Mouse (Mus musculus) forebrain, embryonic 13.5 days (tissue): ENCODE results near the gene Erp44. TPM values are rescaled to one million over a fixed set of nuclear protein-coding genes. Genes with fewer than 3 reads are reported as not detected.

Experiments used
- ATAC-seq: fragments of 200-750 bp; cut with Nextera tagmentation; 2 replicates; pipeline ENCODE4 v1.8.0; 2017
- H3K27ac ChIP-seq: fragments of 300-500 bp; sonication (generic); 2 replicates; pipeline ENCODE4 v1.5.1; 2015; ENCODE audit warnings: inconsistent platforms, mild to moderate bottlenecking, moderate library complexity
- H3K27me3 ChIP-seq: fragments of 300-500 bp; sonication (generic); 2 replicates; pipeline ENCODE4 v1.6.1; 2015; ENCODE audit warnings: mild to moderate bottlenecking, inconsistent platforms
- H3K36me3 ChIP-seq: fragments of 300-500 bp; sonication (generic); 2 replicates; pipeline ENCODE4 v1.6.1; 2015; ENCODE audit warnings: mild to moderate bottlenecking, inconsistent platforms; ENCODE audit not compliant: poor library complexity, severe bottlenecking
- H3K4me1 ChIP-seq: fragments of 300-500 bp; sonication (generic); 2 replicates; pipeline ENCODE4 v1.6.1; 2015; ENCODE audit warnings: inconsistent platforms
- H3K4me2 ChIP-seq: fragments of 300-500 bp; sonication (generic); 2 replicates; pipeline ENCODE4 v1.6.1; 2015; ENCODE audit warnings: inconsistent platforms, mild to moderate bottlenecking, moderate library complexity
- H3K4me3 ChIP-seq: fragments of 300-500 bp; sonication (generic); 2 replicates; pipeline ENCODE4 v1.5.1; 2015; ENCODE audit warnings: mild to moderate bottlenecking, inconsistent platforms
- H3K9ac ChIP-seq: fragments of 300-500 bp; sonication (generic); 2 replicates; pipeline ENCODE4 v1.6.1; 2015; ENCODE audit warnings: mild to moderate bottlenecking, inconsistent platforms
- H3K9me3 ChIP-seq: fragments of 300-500 bp; sonication (generic); replicated peaks from 2 replicates; pipeline ENCODE4 v1.6.1; 2016; ENCODE audit warnings: inconsistent platforms
- WGBS: fragments of 180-500 bp; shearing (Covaris S2); methylation state at CpG from one replicate; pipeline ENCODE4 v1.1.7; 2015; 5-methylcytosine and 5-hydroxymethylcytosine counted together
- polyA plus RNA-seq: library from polyadenylated mRNA; unstranded; fragments of >200 nt; fragmentation: Nextera tagmentation; extraction: Ambion mirVana; gene quantifications from 2 replicates; pipeline ENCODE4 v1.2.1, GENCODE M21; 2015

The Erp44 gene
- polyA plus RNA-seq, 1 experiment from 2014 or later, result 60.7 TPM

- H3K4me1 ChIP-seq, result no peaks in the 10 kb centered on the region
- no peaks in the 10 kb centered on the region for H3K27me3 ChIP-seq
- no peaks in the 10 kb centered on the region for H3K36me3 ChIP-seq
- no peak overlapping the region for H3K4me3 ChIP-seq
- WGBS, result 59% methylated on average over 3 of the region's 3 CpGs
- ATAC-seq, result no peak
- no peak overlapping the region for H3K9ac ChIP-seq
- H3K4me2 ChIP-seq, result no peak overlapping the region
- no peaks in the 10 kb centered on the region for H3K9me3 ChIP-seq
- H3K27ac ChIP-seq, result no peak overlapping the region
These were observed 53.8 kb downstream of the Erp44 start for GRCm38 (mm10) chr4:48225604-48226003.

DNA sequence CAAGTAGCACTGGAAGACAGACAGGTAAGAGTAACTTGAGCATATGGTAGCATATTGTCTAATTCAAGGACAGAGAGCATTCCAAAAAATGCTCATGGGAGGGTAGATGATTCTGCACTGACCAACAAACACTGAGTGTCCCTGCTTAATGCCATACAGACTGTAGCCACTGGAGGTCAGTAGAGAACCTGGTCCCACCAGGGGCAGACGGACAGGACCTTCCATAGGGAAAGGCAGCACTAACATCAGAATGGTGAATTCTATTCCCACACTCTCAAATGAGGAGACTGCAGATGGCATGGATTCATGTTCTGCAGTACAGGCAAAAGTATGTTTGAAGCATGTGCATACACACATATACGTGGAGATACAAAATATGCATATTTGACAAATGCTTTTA lies 54.2 kb downstream of the Erp44 start:
- no peak overlapping the region for H3K27ac ChIP-seq
- 19% methylated on average over 2 of the region's 2 CpGs for WGBS
- no peaks in the 10 kb centered on the region for H3K27me3 ChIP-seq
- H3K9me3 ChIP-seq, result no peaks in the 10 kb centered on the region
- H3K9ac ChIP-seq, result no peak overlapping the region
- H3K4me2 ChIP-seq, result no peak overlapping the region
- peak; percentile 48; the same call in 1 of the 2 replicates for ATAC-seq
- no peak overlapping the region for H3K4me3 ChIP-seq
- no peaks in the 10 kb centered on the region for H3K36me3 ChIP-seq
- no peaks in the 10 kb centered on the region for H3K4me1 ChIP-seq

DNA sequence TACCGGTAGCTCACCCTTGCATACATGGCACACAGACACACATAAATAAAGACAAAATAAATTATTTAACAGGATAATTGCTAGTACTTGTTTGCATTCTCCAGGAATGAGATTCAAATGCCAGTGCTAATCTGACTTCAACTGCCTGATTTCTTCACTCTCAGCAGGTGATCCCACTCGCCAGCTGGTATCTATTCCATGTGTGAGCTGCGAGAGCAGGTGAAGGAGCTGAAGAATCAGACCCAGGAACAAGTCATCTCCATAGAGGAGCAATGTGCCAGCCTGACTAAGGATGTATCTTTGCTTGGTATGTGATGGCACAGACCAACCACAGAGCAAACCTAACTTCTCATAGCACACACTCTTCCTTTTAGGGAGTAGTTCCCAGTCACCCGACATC lies 75.8 kb downstream of the Erp44 start:
- Histone ChIP-seq H3K4me2 (no peak overlapping the region), H3K4me3 (no peak overlapping the region), H3K9me3 (no peaks in the 10 kb centered on the region), H3K4me1 (no peaks in the 10 kb centered on the region), H3K36me3 (peaks cover 26% of the 10 kb centered on the region), H3K27ac (no peak overlapping the region; the same call in 1 of the 2 replicates), H3K27me3 (no peaks in the 10 kb centered on the region), H3K9ac (no peak overlapping the region)
- ATAC-seq, result no peak
- WGBS, result 83% methylated on average over 4 of the region's 4 CpGs

DNA sequence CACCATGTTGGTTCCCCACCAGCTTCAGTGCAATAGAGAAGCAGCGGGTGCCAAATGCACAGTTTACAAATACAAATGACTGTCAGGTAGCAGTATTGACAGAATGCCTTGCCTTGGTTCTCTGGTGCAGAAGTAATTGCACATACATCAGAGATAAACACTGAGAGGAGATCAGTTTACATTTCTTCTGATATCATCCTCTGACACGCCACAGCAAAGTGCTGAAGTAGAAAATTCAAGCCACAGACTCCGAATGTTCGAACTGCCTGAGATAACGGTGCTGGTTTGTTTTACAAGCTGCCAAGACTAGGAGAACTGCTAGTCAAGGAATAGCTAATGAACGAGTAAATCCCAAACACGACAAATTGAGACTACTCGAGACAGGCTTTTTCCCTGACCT lies 80.9 kb downstream of the Erp44 start:
- 84% methylated on average over 8 of the region's 8 CpGs for WGBS
- no peak overlapping the region for H3K4me2 ChIP-seq

DNA sequence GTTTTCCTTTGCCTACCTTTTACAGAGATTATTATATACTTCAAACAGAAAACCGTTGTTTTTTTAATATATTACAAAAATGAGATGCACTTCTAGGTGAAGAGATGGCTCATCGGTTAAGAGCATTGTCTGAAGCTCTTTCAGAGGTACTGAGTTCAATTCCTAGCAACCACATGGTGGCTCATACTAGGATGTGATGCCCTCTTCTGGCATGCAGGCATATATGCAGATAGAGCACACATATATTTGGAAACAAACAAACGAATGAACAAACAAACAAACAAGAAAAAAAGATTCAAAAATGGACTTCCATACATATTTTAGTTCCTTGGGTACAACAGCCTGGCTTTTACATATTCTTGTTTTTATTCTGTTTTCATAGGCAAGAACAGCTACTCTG lies 81.4 kb downstream of the Erp44 start:
- H3K4me3 ChIP-seq, result no peak overlapping the region
- no peak for ATAC-seq
- WGBS, result 90% methylated on average over 3 of the region's 3 CpGs
- no peaks in the 10 kb centered on the region for H3K9me3 ChIP-seq
- H3K36me3 ChIP-seq, result peaks cover 27% of the 10 kb centered on the region
- no peak overlapping the region for H3K4me2 ChIP-seq
- H3K27me3 ChIP-seq, result no peaks in the 10 kb centered on the region
- no peaks in the 10 kb centered on the region for H3K4me1 ChIP-seq
- no peak overlapping the region for H3K9ac ChIP-seq
- no peak overlapping the region for H3K27ac ChIP-seq

More for the DNA sequence above, 80.9 kb downstream of the Erp44 start:
- Histone ChIP-seq H3K27ac (no peak overlapping the region), H3K9me3 (no peaks in the 10 kb centered on the region), H3K36me3 (peaks cover 29% of the 10 kb centered on the region), H3K9ac (no peak overlapping the region), H3K4me1 (no peaks in the 10 kb centered on the region), H3K4me3 (no peak overlapping the region), H3K27me3 (no peaks in the 10 kb centered on the region)
- no peak for ATAC-seq

DNA sequence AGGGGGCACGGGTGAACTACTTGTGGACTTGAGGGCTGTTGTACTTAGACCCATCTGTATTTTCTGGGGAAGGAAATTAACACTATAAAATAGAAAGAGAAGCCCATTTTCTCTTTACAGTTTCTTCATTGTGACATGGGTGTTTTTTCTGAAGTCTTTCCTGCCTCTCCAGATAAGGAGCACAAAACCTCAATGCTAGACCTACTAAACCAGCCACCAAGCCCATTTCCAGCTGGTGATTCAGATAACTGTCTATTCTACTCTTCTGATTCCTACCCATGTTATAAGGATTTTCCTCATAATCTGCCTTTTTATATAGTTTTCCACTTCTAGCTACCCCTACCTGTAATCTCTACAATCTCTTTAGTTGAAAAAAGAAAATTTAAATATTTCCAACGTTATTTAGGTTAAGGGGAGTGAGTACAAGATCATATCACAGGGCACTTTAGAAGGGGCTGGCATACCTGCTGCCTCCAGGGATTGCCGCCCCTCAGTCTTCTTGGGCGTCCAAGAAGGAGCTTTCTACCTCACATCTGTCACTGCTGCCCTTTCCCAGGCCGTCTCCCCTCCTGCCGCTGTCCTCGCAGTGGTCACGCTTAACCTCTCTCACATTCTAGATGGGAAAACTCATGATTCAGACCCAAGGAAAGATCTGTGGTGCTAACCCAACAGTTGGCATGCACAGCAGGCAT lies 97.1 kb downstream of the Erp44 start:
- Histone ChIP-seq H3K4me1 (no peaks in the 10 kb centered on the region), H3K4me3 (no peak overlapping the region), H3K27ac (no peak overlapping the region), H3K9me3 (no peaks in the 10 kb centered on the region), H3K9ac (no peak overlapping the region), H3K27me3 (no peaks in the 10 kb centered on the region), H3K36me3 (no peaks in the 10 kb centered on the region), H3K4me2 (no peak overlapping the region)
- ATAC-seq, result no peak
- WGBS, result 91% methylated on average over 8 of the region's 8 CpGs

DNA sequence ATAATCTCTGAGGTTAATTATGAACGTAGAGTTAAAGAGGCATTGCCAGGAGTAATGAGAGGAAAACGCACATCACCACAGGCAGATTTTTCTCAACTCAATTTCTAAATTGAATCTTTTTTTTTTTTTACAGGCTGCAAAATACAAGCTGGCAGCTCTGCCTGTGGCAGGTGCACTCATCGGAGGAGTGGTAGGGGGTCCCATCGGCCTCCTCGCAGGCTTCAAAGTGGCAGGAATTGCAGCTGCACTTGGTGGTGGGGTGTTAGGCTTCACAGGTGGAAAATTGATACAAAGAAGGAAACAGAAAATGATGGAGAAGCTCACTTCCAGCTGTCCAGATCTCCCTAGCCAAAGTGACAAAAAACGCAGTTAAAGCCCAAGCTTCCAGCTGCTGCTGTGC lies 98.0 kb downstream of the Erp44 start:
- Histone ChIP-seq H3K4me2 (no peak overlapping the region), H3K9ac (no peak overlapping the region), H3K27me3 (no peaks in the 10 kb centered on the region), H3K4me1 (no peaks in the 10 kb centered on the region), H3K9me3 (no peaks in the 10 kb centered on the region), H3K36me3 (no peaks in the 10 kb centered on the region), H3K4me3 (no peak overlapping the region), H3K27ac (no peak overlapping the region)
- no peak for ATAC-seq
- WGBS, result 51% methylated on average over 6 of the region's 6 CpGs

DNA sequence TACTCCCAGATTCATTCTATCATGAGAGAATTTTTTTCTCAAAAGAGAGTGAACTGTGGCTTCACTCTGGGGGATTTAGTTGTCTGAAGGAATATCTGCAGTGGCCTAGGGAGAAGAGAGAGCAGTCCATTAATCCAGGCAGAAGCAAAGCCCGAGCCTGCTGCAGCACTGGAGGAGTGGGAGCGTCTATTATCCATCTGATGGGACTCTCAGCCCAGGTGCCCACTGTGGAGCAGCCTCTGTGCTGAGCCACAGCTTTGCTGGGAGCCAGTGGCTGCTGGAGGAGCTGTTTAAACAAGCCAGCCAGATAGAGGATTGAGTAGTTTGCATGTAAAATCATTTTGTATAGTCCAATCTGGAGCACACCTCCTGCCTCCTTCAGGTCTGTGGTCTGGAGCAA lies 98.4 kb downstream of the Erp44 start:
- Histone ChIP-seq H3K27me3 (no peaks in the 10 kb centered on the region), H3K9ac (no peak overlapping the region), H3K27ac (no peak overlapping the region), H3K4me3 (no peak overlapping the region), H3K9me3 (no peaks in the 10 kb centered on the region), H3K4me2 (no peak overlapping the region), H3K36me3 (no peaks in the 10 kb centered on the region), H3K4me1 (no peaks in the 10 kb centered on the region)
- no peak for ATAC-seq
- WGBS, result 18% methylated on average over 2 of the region's 2 CpGs

- no peak for ATAC-seq
- 86% methylated on average over 3 of the region's 3 CpGs for WGBS
- no peak overlapping the region for H3K4me2 ChIP-seq
These were observed 103.7 kb downstream of the Erp44 start for GRCm38 (mm10) chr4:48175666-48176065.

GRCm38 (mm10) chr4:48163851-48164250 lies 115.5 kb downstream of the Erp44 start:
- no peak overlapping the region for H3K9ac ChIP-seq
- H3K9me3 ChIP-seq, result no peaks in the 10 kb centered on the region
- no peak overlapping the region for H3K27ac ChIP-seq
- no peak overlapping the region for H3K4me3 ChIP-seq
- H3K4me1 ChIP-seq, result no peaks in the 10 kb centered on the region
- no peak for ATAC-seq
- H3K4me2 ChIP-seq, result no peak overlapping the region
- 81% methylated on average over 5 of the region's 5 CpGs for WGBS
- no peaks in the 10 kb centered on the region for H3K27me3 ChIP-seq
- peaks cover 14% of the 10 kb centered on the region for H3K36me3 ChIP-seq

More at GRCm38 (mm10) chr4:48175666-48176065, 103.7 kb downstream of the Erp44 start:
- no peaks in the 10 kb centered on the region for H3K27me3 ChIP-seq
- H3K36me3 ChIP-seq, result no peaks in the 10 kb centered on the region
- no peak overlapping the region for H3K4me3 ChIP-seq
- H3K4me1 ChIP-seq, result no peaks in the 10 kb centered on the region
- no peaks in the 10 kb centered on the region for H3K9me3 ChIP-seq
- no peak overlapping the region for H3K9ac ChIP-seq
- H3K27ac ChIP-seq, result no peak overlapping the region

DNA sequence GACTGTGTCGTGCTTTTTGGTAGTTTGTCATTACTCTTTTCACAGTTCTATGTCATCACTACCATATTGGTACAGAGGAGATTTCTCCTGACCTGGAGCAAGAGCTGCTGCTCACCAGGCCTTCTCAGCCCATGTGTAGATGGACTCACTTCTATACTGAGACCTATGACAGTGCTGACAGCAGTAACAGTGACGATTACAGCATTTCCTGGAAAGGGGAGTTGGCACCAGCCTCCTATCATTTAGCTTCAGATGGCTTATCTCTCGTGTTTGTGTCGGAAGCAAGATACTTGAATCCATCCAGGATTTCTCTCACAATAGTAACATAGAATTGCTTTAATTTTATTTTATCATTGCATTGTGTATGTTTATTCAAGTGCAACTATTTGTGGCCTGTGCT lies 119.0 kb downstream of the Erp44 start:
- Histone ChIP-seq H3K36me3 (peaks cover 7% of the 10 kb centered on the region; the same call in 1 of the 2 replicates), H3K9ac (no peak overlapping the region), H3K4me3 (no peak overlapping the region), H3K4me1 (no peaks in the 10 kb centered on the region), H3K27ac (no peak overlapping the region), H3K4me2 (no peak overlapping the region), H3K27me3 (no peaks in the 10 kb centered on the region), H3K9me3 (no peaks in the 10 kb centered on the region)
- no peak for ATAC-seq
- WGBS, result 89% methylated on average over 4 of the region's 4 CpGs

GRCm38 (mm10) chr4:48155864-48156263 lies 123.5 kb downstream of the Erp44 start:
- H3K27me3 ChIP-seq, result no peaks in the 10 kb centered on the region
- H3K4me1 ChIP-seq, result no peaks in the 10 kb centered on the region
- H3K36me3 ChIP-seq, result peaks cover 7% of the 10 kb centered on the region; the same call in 1 of the 2 replicates
- 52% methylated on average over 1 of the region's 1 CpGs for WGBS
- no peak for ATAC-seq
- H3K27ac ChIP-seq, result no peak overlapping the region
- no peak overlapping the region for H3K4me3 ChIP-seq
- no peaks in the 10 kb centered on the region for H3K9me3 ChIP-seq
- no peak overlapping the region for H3K9ac ChIP-seq
- no peak overlapping the region for H3K4me2 ChIP-seq

GRCm38 (mm10) chr4:48153229-48153628 lies 126.1 kb downstream of the Erp44 start:
- Histone ChIP-seq H3K4me1 (no peaks in the 10 kb centered on the region), H3K27me3 (no peaks in the 10 kb centered on the region), H3K9me3 (no peaks in the 10 kb centered on the region), H3K27ac (no peak overlapping the region), H3K9ac (no peak overlapping the region), H3K36me3 (no peaks in the 10 kb centered on the region), H3K4me3 (no peak overlapping the region), H3K4me2 (no peak overlapping the region)
- no peak for ATAC-seq
- 88% methylated on average over 5 of the region's 5 CpGs for WGBS
